Mouse (Mus musculus) brown adipose tissue, adult 24 weeks (tissue): ENCODE results near the gene Gm15448. TPM values are rescaled to one million over a fixed set of nuclear protein-coding genes. Genes with fewer than 3 reads are reported as not detected.
"Not testable (repeated sequence)": the region's sequence is repeated elsewhere in the genome, so short reads cannot be mapped to it uniquely, and the experiment has no call there.

Source experiments
- H3K27ac ChIP-seq: fragments of 200-500 bp; replicated peaks from 2 replicates; pipeline ENCODE4 v1.5.1; 2012; ENCODE audit warnings: low read depth, mild to moderate bottlenecking, low read length
- H3K4me1 ChIP-seq: fragments of 200-500 bp; 2 replicates; pipeline ENCODE4 v1.6.1; 2012; ENCODE audit warnings: low read length, mixed read lengths; ENCODE audit not compliant: control insufficient read depth, insufficient read depth, insufficient read length
- H3K4me3 ChIP-seq: fragments of 200-500 bp; 2 replicates; pipeline ENCODE4 v1.5.1; 2012; ENCODE audit warnings: low read depth, mild to moderate bottlenecking, low read length, moderate library complexity; ENCODE audit not compliant: insufficient read depth
- polyA plus RNA-seq: library from polyadenylated mRNA; stranded (reverse); fragments of >200 nt; gene quantifications from 2 replicates; pipeline ENCODE4 v1.2.4, GENCODE M21; 2012; ENCODE audit not compliant: missing spikeins, insufficient read depth, insufficient read length

The Gm15448 gene
- polyA plus RNA-seq, result not detected in 2 replicates

GRCm38 (mm10) chr7:3825599-3825998 lies at the start of gene Gm15448:
Gene Gm15448 (minus strand): TSS chr7:3825687.
- not testable (repeated sequence) for H3K4me3 ChIP-seq, H3K27ac ChIP-seq, H3K4me1 ChIP-seq

- not testable (repeated sequence) for H3K27ac ChIP-seq, H3K4me1 ChIP-seq, H3K4me3 ChIP-seq
Measured at GRCm38 (mm10) chr7:3875032-3875431, 49.5 kb upstream of the Gm15448 start.

GRCm38 (mm10) chr7:3844951-3845350 lies 19.5 kb upstream of the Gm15448 start, which contains the start of gene Pira2:
Gene Pira2 (minus strand): TSS chr7:3845051.
- H3K27ac ChIP-seq, H3K4me1 ChIP-seq, H3K4me3 ChIP-seq: not testable (repeated sequence)

GRCm38 (mm10) chr7:3837854-3838253 lies 12.4 kb upstream of the Gm15448 start:
- not testable (repeated sequence) for H3K4me3 ChIP-seq, H3K27ac ChIP-seq, H3K4me1 ChIP-seq

- H3K4me1 ChIP-seq, H3K4me3 ChIP-seq, H3K27ac ChIP-seq: not testable (repeated sequence)
Measured at GRCm38 (mm10) chr7:3830633-3831032, 5.1 kb upstream of the Gm15448 start.

- H3K4me1 ChIP-seq, H3K4me3 ChIP-seq, H3K27ac ChIP-seq: not testable (repeated sequence)
Measured at GRCm38 (mm10) chr7:3811912-3812311, 13.6 kb downstream of the Gm15448 start.

GRCm38 (mm10) chr7:3802935-3803334 lies 22.6 kb downstream of the Gm15448 start:
- H3K27ac ChIP-seq, H3K4me3 ChIP-seq, H3K4me1 ChIP-seq: not testable (repeated sequence)

- not testable (repeated sequence) for H3K4me3 ChIP-seq, H3K27ac ChIP-seq, H3K4me1 ChIP-seq
Measured at GRCm38 (mm10) chr7:3799940-3800339, 25.5 kb downstream of the Gm15448 start.

- not testable (repeated sequence) for H3K27ac ChIP-seq, H3K4me3 ChIP-seq, H3K4me1 ChIP-seq
Measured at GRCm38 (mm10) chr7:3796286-3796685, 29.2 kb downstream of the Gm15448 start.

Other genes with a start within 250 kb of the Gm15448 start
- gene Oscar, start 209.5 kb downstream of the Gm15448 start, polyA plus RNA-seq, result not detected in 2 replicates
- gene Ndufa3, start 208.3 kb downstream of the Gm15448 start, polyA plus RNA-seq, result 2,482 and 2,632 TPM in 2 replicates
- gene Tfpt, start 195.8 kb downstream of the Gm15448 start, polyA plus RNA-seq, result 24.2 and 24.4 TPM in 2 replicates
- gene Prpf31, start 195.7 kb downstream of the Gm15448 start, polyA plus RNA-seq, result 18.7 and 20.7 TPM in 2 replicates
- 22.4 and 31.4 TPM in 2 replicates for gene Cnot3, start 180.4 kb downstream of the Gm15448 start, polyA plus RNA-seq
- 17.8 and 19.4 TPM in 2 replicates for gene Leng1, start 159.8 kb downstream of the Gm15448 start, polyA plus RNA-seq
- 0.67 TPM in 1 of 2 replicates, not detected in the other for gene Tmc4, start 148.1 kb downstream of the Gm15448 start, polyA plus RNA-seq
- gene Tsen34, start 132.8 kb downstream of the Gm15448 start, polyA plus RNA-seq, result 37.7 and 38.0 TPM in 2 replicates
- 20.9 and 29.8 TPM in 2 replicates for gene Mboat7, start 132.2 kb downstream of the Gm15448 start, polyA plus RNA-seq
- 727 and 740 TPM in 2 replicates for gene Rps9, start 121.7 kb downstream of the Gm15448 start, polyA plus RNA-seq
- gene Pirb, start 105.3 kb downstream of the Gm15448 start, polyA plus RNA-seq, result 3.7 and 5.2 TPM in 2 replicates
- 0.55 TPM in 1 of 2 replicates, not detected in the other for gene Pira2, start 19.4 kb upstream of the Gm15448 start, polyA plus RNA-seq
- not detected in 2 replicates for gene Gm14548, start 72.4 kb upstream of the Gm15448 start, polyA plus RNA-seq
- 0.59 TPM in 1 of 2 replicates, not detected in the other for gene Lilra6, start 89.8 kb upstream of the Gm15448 start, polyA plus RNA-seq
- 1.6 and 1.7 TPM in 2 replicates for gene Lair1, start 237.5 kb upstream of the Gm15448 start, polyA plus RNA-seq